Mouse (Mus musculus) common myeloid progenitor, adult 5-6 weeks (primary cell): ENCODE results near the gene Oard1. TPM values are rescaled to one million over a fixed set of nuclear protein-coding genes. Genes with fewer than 3 reads are reported as not detected.

Experiments
- ATAC-seq: replicated peaks from 2 replicates; pipeline ENCODE4 v1.8.0; 2016; ENCODE audit warnings: low read depth, mild to moderate bottlenecking, moderate TSS enrichment, inconsistent platforms; ENCODE audit not compliant: poor library complexity, severe bottlenecking
- total RNA-seq: library from RNA; stranded (forward); fragments of 200-1000, 187-1606 nt; gene quantifications from 2 replicates; pipeline ENCODE4 v1.2.3, GENCODE M21; 2017

The Oard1 gene
- 58.8 and 59.1 TPM in 2 replicates for total RNA-seq

DNA sequence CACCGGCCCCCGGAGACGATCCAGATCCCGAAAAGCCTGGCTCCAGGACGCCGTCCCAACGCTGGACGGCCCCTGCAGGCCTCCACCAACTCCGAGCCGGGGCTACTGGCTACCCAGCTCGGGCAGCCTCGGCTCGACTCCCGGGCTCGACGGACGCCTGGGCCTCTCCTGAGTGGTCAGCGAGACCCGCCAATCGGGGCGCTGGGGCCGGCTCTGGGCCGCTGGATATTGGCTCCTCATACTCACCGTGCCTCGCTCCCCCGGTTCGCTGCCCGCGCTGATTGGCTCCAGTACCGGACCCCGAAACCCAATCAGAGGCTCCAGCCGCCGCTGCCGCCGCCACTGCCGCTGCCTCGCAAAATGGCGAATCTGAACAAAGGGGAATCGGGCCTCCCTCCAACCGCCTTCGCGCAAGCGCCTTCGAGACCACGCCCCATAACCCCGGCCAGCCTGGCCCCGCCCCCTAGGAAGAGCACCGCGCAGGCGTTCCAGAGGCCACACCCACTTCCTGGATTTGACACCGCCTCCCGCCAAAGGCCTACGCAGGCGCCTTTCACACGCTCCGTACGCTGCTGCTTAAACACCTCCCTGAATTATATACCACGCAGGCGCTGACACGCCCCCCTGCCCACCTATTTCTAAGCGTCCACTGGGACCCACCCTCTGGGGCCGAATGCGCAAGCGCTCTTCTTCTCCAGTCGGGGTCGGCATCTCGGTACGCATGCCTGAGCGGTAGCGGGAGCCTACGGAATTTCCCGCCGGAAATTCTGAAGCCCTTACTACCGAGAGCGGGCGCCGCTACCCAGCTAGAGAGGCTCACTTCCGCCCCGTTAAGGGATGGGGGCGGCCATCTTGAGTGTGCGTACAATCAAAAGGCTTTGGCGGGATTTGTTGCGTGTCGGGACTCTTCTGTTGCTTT lies at the start of gene Oard1, which contains the start of gene Nfya:
Gene Oard1, plus strand, starts transcription at position 635 of the 919 bp plus-strand sequence.
Gene Nfya, minus strand, starts transcription at position 527 of the 919 bp plus-strand sequence.
- ATAC-seq = peak; percentile 73

DNA sequence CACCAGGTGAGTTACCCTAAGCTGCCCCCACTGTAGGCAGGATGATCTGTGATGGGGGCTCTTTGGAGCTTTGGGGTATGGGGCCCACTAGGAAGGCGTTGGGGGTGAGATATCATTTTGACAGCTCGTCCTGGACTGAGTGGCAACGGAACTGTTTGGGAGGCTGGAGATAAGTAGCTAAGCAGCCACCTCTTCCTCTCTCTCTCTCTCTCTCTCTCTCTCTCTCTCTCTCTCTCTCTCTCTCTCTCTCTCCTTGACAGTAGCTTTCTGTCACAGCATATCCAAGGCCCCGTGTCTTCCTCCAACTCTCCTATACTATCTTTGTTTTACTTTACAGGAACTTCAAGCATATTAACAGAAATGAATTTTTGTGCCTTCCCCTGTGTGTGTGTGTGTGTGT lies 49.4 kb upstream of the Oard1 start:
- peak; percentile 46 for ATAC-seq

DNA sequence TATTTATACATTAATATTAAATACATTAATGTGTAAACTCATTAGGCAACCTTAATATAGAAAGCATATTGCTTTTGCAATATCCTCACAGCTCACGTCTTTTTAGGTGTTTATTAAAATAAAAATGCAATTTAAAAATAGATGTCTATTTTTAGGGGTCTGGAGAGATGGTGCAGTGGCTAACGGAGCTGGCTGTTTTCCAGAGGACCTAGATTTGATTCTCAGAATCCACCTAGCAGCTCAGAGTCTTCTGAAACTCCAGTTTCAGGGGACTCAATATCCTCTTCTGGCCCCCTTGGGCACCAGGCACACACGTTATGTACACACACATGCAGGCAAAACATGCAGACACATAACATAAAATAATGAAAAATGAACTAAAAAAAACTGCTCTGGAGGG lies 47.5 kb upstream of the Oard1 start:
- ATAC-seq = no peak

DNA sequence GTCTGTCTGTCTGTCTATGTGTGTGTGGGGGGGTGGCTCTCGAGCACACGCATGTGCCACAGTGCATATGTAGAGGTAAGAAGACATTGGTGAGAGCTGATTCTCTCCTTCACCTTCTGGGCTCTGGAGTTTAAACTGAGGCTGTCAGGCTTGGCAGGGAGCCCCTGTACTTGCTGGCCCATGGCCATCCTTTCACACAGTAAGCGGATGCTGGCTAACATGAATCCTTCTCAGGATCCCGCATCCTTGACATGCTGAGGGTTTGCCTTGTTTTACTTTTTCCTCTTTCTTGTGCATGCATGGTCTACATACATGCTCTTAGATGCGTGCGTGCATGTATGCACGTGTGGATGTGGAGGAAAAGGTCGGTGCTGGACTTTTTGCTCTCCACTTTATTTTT lies 46.8 kb upstream of the Oard1 start:
- no peak for ATAC-seq

DNA sequence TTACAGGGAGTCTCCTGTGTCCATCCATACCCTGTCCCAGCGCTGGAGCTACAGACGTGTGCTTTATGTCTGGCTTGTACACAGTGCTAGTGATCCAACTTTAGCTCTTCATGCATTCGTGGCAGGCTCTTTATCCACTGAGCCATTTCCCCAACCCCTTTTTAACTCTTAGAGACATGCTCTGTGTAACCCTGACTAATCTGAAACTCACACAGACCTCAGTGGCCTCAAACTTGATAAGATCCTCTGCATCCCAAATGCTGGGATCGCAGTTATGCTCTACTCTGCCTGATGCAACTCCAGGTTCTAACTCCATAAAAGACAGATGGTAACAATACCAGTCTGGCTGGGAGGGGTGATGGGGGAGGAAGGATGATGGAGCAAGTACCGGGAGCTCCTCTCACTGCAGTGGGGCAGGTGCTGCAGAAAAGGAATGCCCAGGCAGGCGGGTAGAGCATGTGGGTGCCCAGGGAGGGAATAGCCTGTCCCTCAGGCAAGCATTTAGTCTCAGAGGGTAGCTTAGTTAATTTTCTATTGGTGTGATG lies 46.3 kb upstream of the Oard1 start:
- no peak for ATAC-seq

DNA sequence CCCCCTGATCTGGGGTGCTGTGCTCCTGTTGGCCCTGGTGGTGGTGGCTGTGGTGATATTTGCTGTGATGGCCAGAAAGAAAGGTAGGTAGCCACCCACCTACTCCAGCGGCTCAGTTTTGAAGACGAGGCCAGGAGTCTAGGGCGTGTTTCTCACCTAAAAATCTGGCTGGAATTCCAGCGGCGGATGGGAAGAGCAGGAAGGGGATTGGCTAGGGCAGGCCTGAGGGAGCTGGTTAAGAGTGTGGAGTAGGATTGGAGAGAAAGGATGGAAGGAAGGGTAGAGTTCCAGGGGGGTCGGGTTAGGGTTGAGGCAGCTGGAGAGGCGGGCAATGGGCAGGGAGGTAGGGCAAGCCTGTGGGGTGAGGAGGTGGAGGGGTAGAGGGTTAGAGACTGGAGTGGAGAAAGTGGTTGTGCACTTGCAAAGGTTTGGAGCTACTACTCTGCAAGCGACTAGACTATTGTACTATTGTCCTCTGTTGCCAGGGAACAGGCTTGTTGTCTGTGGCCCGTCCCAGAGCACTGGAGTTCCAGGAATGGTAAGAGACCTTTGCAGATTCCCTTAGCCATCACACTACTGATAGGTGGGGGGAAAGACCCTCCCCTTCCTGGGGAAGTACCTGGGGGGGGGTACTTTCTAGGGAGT lies 44.2 kb upstream of the Oard1 start:
- no peak for ATAC-seq

DNA sequence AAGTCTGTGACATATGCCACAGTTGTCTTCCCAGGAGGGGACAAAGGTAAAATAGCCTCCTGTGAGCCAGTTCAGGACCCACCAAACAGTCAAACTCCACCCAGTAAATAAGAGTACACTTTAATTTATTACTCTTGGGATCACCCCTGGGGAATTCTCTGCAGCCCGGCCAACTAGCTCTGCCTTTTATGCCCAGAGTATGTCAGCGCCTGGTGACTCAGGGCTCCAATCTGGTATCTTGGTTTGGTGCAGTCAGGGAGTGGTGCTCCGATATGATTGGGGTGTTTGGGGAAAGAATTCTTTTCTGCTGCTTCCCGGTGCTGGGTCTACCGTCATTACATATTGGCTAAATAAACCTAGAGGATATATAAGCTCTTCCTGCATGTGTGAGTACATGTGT lies 43.0 kb upstream of the Oard1 start:
- ATAC-seq = no peak

DNA sequence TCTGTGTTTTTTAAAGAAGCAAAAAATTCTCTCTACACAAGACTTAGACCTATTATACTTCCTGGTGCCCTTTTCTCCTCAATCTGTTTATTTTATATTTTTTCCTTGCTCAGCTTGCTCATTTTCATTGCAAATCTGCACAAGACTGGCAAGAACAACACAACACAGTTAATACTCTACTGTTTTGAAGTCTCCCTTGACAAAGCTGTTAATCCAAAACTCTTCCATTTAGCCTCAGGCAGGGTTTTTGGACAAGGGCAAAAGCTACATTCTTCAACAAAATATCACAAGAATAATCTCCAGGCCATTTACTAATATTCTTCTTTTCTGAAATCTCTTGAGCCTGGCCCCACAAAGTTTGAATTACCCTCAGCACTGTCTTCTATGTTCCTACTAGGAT lies 38.2 kb upstream of the Oard1 start:
- ATAC-seq = no peak

DNA sequence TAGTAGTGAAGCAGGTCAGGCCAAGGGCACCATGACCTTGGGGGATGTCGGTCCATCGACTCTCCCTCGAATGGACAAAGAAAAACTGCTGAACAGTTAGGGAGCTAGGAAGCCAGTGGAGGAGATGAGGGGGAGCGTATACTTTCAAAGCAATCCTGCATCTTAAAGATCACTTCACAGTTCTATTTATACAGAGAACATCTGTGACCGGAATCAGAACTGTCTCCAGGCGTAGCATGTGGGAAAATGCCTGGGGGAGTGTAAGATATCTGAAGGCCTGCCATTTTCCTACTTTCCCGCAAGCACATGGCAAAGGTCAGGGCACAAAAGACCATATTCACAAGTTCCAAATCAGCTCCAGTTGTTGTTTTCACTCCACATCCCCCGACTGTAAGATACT lies 36.8 kb upstream of the Oard1 start:
- no peak for ATAC-seq

DNA sequence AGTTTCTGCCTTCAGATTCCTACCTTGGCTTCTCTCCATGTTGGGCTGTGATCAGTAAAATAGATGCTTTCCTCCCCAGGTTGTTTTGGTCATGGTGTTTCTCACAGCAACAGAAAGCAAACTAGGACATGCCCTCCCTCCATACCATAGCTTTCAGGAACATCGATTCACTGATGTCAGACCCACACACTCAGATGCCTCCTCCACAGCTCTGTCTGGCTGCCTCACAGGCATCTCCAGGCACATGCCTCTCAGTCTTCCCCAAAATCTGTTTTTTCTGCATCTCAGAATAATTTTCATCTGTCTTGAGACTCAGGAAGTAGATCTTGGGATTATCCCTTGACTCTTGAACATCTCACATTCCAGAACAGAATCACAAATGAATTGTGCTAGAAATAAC lies 33.7 kb upstream of the Oard1 start:
- no peak for ATAC-seq

DNA sequence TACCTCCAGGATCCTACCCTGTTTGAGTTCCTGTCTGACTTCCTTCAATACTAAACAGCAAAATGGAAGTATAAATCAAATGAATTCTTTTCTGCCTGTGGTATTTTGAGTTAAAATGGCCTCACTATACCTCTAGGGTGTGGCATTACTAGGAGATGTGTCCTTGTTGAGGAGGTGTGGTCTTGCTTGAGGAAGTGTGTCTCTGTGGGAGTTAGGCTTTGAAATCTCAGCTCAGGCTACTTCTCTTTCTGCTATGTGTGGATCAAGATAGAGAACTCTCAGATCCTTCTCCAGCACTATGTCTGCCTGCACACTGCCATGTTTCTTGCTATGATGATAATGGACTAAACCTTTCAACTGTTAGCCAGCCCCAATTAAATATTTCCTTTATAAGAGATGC lies 30.8 kb upstream of the Oard1 start:
- ATAC-seq = 0 out of 2 replicates have a peak, but pooled peaks have one; percentile 54

DNA sequence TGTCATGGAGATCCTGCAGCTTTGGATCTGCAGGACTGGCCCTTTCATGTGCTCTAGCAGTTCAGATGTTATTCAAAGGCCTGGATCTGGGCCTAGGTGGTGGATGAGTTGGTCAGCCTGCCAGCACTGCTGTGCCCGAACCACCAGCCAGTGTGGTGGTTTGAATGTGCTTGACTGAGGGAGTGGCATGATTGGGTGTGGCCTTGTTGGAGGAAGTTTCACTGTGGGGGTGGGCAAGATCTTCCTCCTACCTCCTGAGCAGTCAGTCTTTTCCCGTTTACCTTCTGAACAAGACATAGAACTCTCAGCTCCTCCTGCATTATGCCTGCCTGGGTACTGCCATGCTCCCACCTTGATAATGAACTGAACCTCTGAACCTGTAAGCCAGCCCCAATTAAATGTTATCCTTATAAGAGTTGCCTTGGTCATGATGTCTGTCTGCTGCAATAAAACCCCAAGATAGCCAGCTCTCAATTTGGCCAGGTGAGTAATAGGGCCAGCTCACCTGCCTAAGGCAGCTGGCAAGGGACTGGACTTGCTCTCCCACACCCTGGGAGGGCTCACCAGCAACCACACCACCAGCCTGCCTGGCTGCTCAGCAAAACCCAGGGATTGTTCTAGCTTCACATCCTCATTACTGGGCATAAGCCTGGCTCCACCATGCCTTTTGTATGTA lies 23.9 kb upstream of the Oard1 start:
- peak; percentile 63; the same call in 1 of the 2 replicates for ATAC-seq

DNA sequence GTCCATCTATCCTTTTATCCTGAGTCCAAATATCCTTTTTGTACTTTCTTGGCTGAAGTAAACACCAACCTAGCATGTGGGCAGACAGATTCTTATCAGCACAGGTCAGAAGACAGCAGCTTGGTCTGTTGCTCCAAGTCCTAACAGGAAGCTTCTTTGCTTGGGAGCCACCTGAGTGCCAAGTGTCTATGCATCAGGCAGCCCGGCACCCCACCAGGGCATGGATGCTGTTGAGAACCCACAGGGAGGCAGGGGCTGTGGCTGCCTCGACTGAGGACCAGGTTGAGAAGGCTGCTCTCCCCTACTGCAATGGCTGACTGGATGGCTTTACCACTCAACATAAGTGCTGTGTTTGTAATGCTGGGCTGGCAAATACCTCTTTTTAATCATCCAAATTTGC lies 21.1 kb upstream of the Oard1 start:
- ATAC-seq = no peak

DNA sequence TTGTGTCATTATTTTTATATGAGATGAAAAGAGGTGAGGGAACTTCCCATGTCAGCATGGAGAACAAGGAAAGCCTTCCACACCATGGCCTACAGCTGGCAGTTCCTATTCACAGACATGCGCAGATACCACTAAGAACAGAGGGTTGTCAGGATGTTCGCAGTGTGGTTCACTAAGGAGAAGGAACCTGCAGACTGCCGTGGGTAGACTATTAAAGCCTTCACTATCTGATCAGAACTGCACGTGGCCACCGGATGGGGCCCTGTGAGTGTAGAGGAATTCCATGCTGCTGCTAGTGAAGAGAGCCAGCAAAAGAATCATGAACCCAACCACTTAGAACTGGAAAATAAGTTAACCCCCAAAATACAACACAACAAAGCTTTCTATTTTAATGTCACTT lies 20.4 kb upstream of the Oard1 start:
- no peak for ATAC-seq

DNA sequence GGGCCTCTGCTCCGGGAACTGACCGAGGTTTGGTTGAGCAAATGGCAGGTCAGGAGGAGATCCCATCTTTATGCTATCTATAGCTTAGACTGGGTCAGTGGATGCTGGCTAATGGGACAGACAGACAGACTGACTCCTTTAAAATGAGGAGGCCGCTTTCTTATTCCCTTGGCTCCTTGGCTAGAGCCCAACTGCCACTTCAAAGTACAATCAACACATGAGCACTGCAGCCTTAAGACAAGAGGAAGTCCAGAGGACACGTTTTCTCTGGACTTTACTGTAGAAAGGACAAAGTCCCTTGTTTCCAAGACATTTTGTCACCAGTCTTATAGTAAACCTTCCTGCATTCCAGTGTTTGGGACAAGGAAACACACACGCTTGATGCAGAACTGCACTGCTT lies 18.4 kb upstream of the Oard1 start:
- no peak for ATAC-seq

DNA sequence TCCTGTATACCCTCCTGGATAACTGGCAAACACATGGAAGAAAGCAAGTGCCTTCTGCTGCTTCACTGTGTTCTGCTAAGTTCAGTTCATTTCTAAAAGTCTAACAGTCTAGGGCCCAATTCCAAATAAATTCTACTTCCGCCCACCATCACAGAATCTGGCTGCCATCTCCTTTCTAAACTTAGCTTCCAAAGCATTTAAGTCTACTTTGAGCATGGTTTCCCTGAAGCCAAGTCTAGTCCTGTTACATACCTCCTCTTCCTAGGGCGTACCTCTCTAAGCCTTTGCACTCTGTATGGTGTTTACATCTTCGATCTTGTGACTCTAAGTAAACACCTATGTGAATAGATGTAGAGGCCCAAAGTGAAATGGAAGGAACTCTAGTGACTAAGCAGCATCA lies 17.2 kb upstream of the Oard1 start:
- no peak for ATAC-seq

DNA sequence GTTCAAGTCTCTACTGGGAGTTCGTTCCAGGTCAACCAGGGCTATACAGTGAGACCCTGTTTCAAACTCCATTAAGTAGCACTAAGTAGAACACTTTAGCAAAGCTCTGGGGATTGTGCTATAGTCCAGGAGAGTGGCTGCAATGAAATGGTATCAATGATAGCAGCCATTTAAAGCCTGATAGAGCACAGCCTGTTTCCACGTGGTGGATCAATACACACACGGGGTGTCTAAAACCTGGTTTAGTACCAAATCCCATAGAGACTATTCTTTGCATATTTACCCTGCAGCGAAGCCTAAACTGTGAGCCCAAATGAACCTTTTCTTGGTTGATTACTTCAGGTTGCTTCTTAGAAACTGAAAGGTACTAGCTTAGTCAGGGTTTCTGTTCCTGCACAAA lies 8.1 kb upstream of the Oard1 start:
- ATAC-seq = no peak

DNA sequence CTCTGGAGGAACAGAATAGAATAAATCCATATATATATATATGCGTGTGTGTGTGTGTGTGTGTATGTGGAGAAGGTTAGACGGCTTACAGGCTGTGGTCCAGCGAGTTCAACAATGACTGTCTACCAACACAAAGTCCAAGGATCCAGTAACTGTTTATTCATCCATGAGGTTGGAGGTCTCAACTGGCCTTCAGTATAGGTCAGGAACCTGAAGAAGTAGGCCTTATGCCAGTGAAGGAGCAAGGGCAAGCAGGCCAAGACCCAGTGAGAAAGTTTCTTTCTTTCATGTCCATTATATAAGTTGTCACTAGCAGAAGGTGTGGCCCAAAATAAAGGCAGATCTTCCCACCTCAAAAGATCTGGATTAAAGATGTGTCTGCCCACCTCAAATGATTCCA lies 7.1 kb upstream of the Oard1 start:
- ATAC-seq = no peak

DNA sequence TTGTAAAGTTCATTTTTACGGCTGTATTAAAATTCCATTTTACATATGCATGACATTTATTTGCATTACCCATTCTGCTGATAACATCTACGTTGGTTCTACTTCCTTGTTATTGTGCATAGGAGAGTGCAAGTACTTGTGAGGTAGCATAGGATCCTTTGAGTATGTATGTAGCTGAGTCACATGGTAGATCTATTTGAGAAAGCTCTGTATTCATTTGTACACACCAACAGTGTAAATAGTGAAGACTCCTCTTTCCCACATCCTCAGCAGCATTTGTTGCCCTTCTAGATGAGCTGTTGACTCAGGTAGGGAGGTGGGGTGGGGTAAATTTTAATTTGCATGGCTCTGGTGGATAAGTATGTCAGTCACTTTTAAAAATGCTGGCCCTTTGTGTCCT lies 6.0 kb upstream of the Oard1 start:
- ATAC-seq = no peak

DNA sequence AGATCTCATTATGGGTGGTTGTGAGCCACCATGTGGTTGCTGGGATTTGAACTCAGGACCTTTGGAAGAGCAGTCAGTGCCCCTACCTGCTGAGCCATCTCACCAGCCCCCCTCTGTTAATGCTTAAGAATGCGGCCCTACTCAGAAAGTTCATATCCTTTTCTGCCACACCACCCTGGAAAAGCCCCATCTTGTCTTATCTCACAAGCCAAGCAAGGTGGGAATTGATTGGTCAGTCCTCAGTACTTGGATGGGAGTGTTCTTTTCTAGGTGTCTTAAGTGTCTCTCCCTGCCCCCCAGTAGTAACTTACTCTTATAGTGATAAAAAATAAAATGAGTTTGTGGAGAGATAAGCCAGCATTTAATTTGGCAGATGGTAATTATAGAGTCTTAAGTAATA lies 5.1 kb upstream of the Oard1 start:
- ATAC-seq = no peak

DNA sequence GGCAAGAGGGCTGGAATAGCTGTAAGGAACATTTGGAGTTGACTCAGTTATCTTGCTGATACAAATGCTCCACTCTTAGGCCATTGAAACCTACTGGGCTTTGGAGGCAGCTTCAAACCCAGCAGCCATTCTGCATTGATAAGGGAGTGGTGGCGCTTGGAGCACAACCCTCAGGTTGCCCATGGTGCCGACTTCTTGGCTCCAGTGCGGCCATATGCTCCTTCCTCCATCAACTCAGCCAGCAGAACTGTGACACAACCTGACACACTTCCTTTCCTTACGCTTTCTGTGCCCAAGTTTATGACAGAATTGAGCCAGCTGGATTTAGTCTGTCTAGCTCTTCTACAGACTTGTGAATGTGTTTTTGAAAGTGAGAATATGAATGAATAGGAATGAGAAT lies 2.7 kb upstream of the Oard1 start:
- ATAC-seq = no peak
